Mouse (Mus musculus) retina, postnatal 1 day (tissue): ENCODE measurements around the gene Fam205a4.
"Not testable (repeated sequence)": the region's sequence is repeated elsewhere in the genome, so short reads cannot be mapped to it uniquely, and the experiment has no call there.

ENCODE experiments used
- DNase-seq: peaks from one replicate; pipeline ENCODE4 v3.0.0-alpha.2; 2012

Gene Fam205a4

GRCm38 (mm10) chr4:41965758-41966157 lies at the start of gene Fam205a4:
TSS of gene Fam205a4 (plus strand) at chr4:41966058.
- DNase-seq: not testable (repeated sequence)

DNA sequence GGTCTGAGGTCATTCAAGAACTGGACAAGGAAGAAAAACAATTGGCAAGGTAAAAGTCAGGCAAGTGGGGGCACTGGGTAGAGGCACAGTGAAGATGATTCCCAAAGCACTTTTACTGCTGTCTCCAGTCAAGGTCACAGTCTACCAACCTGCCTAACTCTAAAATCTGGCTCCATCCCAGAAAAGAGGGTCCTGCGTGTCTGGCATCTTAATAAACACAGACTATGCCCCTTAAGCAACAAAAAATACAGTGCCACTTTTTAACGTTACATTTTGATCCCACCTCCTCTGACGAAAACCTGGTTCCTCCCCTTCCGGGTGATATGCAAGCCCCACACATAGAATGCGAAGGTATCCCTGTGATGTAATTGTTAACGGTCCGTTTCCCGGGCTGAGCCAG lies 24.6 kb upstream of the Fam205a4 start, which contains the start of gene Gm20878:
TSS of gene Gm20878 (plus strand) at position 301 of the 400 bp plus-strand sequence.
- DNase-seq: not testable (repeated sequence)
